Mouse (Mus musculus): ENCODE results near the gene Itm2b.

The Itm2b gene

GRCm38 (mm10) chr14:73323965-73324364 lies 61.1 kb downstream of the Itm2b start:
- DNase-seq (ENCODE audit: low read depth, low spot score): no peak

DNA sequence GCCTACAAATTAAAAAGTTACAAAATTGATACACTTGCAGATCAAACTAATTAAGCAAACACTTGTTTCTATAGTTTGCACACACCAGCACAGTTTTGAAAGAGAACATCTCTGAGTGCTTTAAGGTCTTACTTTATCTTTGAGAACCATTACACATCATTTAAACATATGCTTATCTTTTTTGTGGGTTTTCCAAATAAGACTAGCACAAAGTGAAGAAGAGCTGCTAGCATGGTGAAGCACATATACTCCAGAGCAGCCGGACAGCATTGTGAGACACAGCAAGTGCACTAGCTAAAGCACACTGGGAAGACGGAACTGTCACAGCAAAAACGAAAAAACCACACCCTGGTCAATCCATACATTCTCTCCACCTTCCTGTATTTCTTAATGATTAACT lies 62.9 kb downstream of the Itm2b start:
- no peak for DNase-seq (ENCODE audit: low read depth, low spot score)

DNA sequence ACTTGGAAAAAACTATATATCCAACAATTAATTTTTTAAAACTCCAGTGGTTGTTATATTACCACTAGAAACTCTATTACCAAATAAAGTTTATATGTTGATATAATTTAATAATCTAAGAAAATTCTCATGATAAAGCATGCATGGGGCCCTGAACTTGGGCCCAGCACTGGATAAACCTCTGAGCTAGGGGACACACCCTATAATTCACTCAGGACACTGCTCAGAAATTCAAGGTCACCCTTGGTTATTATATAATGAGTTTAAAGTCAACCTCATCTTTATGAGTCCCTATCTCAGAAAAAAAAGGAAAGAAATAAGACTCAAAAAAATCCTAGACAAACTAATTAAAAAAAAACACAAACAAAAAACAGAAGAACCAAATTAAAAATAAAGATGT lies 68.2 kb downstream of the Itm2b start:
- no peak for DNase-seq (ENCODE audit: low read depth, low spot score)

- no peak for DNase-seq (ENCODE audit: low read depth, low spot score)
Observed at GRCm38 (mm10) chr14:73313864-73314263, 71.2 kb downstream of the Itm2b start.

GRCm38 (mm10) chr14:73313396-73313795 lies 71.7 kb downstream of the Itm2b start:
- DNase-seq (ENCODE audit: low read depth, low spot score): peak; percentile 19

GRCm38 (mm10) chr14:73312909-73313308 lies 72.2 kb downstream of the Itm2b start:
- no peak for DNase-seq (ENCODE audit: low read depth, low spot score)
